Mouse (Mus musculus) cerebellum, postnatal 36 days (tissue): ENCODE results near the gene Slco1a6.
"Not testable (repeated sequence)": the region's sequence is repeated elsewhere in the genome, so short reads cannot be mapped to it uniquely, and the experiment has no call there.

Experiments used
- DNase-seq, 2 experiments: peaks; one replicate each; pipeline ENCODE4 v3.0.0; 2021 to 2022; ENCODE audit warnings: mixed read lengths in 2 of 2

The Slco1a6 gene

GRCm38 (mm10) chr6:142208421-142208820, at the start of gene Slco1a6:
Gene Slco1a6, minus strand, starts transcription at chr6:142208521.
- no peak for DNase-seq

GRCm38 (mm10) chr6:142250738-142251307, 42.5 kb upstream of the Slco1a6 start:
- DNase-seq, result not testable (repeated sequence)

DNA sequence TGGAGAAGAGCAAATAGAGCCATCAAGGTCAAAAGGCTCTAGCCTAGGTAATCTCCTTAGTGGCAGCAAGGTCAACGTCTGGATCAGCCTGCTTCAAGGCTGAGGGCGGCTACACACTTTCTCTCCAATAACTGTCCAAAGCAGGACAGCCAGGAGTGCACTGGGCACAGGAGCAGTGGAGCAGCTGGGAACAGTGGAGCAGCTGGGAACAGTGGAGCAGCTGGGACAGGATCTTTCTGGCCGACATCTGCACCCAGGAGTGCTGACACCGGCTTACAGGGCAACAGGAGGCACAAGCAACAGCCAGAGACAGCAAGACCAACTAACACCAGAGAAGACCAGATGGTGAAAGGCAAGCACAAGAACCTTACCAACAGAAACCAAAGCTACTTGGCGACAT, 36.7 kb upstream of the Slco1a6 start:
- DNase-seq, result no peak

GRCm38 (mm10) chr6:142239468-142239867, 31.1 kb upstream of the Slco1a6 start:
- DNase-seq, result no peak

DNA sequence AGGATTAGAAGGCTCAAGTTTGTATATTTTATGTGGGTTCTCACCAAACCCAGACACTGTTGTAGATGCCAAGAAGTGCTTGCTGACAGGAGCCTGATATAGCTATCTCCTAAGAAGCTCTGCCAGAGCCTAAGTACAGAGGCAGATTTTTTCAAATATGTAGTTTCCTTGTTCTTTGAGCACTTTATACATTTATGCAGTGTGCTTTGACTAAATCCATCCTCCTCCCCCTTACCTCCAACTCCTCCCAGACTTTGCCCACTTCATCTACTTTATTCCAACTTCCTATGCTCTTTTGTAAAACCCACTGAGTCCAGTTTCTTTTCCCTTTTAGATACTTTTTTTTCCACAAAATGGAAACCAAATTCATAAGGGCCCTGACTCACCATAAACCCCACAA, 11.8 kb upstream of the Slco1a6 start:
- no peak for DNase-seq

DNA sequence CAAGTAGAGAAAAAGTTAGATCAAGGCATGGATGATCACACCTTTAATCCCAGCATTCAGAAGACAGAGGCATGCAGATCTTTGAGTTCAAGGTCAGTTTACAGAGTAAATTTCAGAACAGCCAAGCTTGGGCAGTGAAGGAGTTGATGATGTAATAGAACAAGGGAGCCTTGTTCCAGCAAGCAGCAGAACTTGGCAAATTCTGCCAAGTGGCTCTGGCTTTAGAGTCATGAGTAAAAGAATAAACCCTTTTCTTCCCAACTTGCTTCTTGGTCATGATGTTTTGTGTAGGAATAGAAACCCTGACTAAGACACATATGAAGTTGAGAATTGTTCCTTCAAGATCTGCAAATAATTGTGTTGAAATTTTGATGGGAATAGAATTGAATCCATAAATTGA, 3.5 kb upstream of the Slco1a6 start:
- DNase-seq, result no peak

DNA sequence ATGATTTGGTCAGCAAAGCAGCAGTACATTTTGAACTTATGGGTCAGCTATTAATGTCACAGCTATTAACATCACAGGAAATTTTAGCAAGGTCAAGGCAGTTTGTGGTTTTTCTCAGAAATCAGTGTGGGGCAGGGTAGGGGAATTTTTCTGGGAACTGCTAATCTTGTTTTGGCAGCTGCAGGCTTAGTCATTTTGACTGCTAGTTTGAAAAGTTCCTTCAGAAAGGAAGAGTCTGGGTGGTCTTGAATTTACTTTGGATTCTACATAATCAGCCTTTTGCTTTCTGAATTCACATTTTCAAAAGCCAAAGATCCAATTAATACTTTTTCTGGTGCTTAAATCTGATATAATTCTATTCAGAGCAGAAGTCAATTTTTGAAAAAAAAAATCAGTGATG, 1.4 kb upstream of the Slco1a6 start:
- DNase-seq, result no peak

GRCm38 (mm10) chr6:142200524-142200923, 7.8 kb downstream of the Slco1a6 start:
- no peak for DNase-seq

DNA sequence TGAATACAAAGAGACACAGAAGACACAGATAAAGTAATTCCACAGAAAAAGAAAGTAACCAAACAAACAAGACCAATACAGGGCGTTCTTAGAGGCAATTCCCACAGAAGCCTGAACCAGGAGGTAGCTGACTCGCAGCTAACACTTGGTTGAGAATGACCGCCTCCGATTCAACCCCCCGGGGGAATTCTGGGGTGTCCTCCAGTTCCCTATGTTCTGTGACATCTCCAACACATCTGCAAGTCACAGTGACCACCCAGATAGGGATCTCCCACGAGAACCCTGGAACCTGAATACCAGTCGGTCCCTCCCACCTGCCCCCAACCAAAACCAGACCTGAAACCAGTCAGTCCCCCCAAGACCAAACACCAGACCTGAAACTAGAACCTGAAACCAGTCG, 14.1 kb downstream of the Slco1a6 start:
- no peak for DNase-seq

DNA sequence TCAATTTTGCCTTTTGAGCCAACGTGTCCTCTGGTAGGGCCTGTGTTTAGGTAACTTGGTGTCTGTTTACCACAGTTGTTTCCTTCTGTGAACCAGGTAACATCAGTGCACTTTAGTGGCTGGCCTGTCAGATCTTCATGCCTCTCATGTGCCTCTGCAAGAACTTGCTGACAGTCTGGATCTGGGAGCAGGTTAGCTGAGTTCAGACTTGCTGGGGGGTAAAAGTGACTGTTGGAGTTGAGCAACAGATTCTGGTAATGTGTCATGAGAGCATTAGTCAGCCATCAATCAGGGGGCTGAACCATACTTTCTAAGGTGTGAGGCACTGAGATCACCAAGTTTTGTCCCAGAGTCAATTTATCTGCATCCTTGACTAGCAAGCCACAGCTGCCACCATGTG, 16.4 kb downstream of the Slco1a6 start:
- no peak for DNase-seq

GRCm38 (mm10) chr6:142187426-142187825, 20.9 kb downstream of the Slco1a6 start:
- DNase-seq, result no peak

DNA sequence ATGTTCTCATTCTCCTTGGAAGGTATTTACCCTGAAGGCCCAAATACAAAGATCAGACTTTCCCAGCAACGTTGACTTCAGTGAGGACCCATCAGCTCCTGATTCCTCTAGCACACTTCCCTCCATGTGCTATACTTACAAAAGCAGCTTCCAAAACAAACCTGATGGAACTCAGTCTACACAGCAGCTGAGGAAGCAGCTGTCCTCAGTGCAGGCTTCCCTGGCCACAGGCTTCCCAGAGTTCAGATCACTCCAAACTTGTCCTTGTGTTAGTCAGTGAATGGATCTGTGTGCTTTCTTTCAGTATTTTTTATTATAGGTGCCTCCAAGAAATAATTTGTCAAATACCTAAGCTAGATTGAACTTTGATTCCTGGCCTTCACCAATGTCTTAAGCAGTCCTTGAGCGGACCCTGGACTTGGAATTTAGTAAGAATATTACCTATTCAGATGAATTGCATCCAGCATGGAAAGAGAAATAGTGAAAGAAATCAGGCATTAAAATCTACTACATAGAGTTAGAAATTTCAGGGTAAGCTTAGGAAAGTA, 22.4 kb downstream of the Slco1a6 start:
- no peak for DNase-seq

GRCm38 (mm10) chr6:142163406-142163805, 44.9 kb downstream of the Slco1a6 start:
- DNase-seq, result no peak

- DNase-seq, result no peak
Measured at GRCm38 (mm10) chr6:142161171-142161570, 47.1 kb downstream of the Slco1a6 start.

DNA sequence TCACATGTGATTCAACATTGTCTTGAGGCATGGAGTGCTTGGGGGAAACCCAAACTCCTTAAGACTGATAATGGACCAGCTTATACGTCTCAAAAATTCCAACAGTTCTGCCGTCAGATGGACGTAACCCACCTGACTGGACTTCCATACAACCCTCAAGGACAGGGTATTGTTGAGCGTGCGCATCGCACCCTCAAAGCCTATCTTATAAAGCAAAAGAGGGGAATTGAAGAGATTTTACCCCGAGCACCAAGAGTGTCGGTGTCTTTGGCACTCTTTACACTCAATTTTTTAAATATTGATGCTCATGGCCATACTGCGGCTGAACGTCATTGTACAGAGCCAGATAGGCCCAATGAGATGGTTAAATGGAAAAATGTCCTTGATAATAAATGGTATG, 54.2 kb downstream of the Slco1a6 start:
- DNase-seq, result peak in 1 of 2 experiments; percentile 3

- no peak for DNase-seq
Measured at GRCm38 (mm10) chr6:142148371-142148770, 60.0 kb downstream of the Slco1a6 start.

DNA sequence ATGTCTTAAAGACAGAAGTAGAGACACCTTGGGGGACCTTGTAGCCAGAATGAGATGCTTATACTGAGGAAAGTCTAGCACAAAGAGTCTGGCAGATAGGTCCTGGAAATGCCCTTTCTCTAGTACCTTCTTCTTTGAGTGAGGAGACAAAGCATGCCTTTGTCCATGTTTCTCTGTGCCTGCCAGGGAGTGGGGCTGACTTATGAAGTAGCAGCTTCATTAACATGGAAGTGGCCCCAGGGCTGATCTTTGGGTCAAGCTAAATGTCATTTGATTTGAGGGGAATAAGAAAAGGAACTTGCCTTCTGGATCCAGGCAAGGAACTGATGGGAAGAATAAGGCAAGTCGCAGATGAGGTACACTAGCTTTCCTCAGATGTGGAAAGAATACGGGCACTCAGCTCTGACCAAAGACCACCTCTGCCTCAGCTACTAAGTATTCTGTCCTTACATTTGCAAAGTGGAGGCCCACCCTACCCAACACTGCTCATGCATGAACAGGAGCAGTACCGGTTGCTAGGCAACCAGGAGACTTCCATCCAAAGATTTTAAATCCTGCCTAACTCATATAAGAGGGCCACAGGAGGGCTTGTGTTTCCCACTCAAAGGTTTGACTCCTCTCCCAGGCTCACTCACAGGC, 96.5 kb downstream of the Slco1a6 start:
- no peak for DNase-seq

GRCm38 (mm10) chr6:142091126-142091525, 117.2 kb downstream of the Slco1a6 start:
- no peak for DNase-seq

DNA sequence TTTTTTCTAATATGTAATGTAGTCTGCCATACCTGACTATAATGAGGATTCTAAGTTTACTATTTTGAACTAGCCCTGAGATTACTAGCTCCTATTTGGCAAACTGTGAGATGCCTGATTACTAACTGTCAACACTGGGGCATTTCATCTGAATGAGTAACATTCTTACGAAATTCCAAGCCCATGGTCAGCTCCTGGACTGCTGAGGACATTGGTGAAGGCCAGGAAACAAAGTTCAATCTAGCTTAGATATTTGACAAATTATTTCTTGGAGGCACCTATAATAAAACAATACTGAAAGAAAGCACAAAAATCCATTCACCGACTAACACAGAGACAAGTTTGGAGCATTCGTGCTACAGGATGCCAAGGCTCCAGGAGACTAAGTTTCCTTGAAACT, 150.0 kb downstream of the Slco1a6 start:
- not testable (repeated sequence) for DNase-seq

- DNase-seq, result no peak
Measured at GRCm38 (mm10) chr6:142047689-142048088, 160.6 kb downstream of the Slco1a6 start.

- DNase-seq, result no peak
Measured at GRCm38 (mm10) chr6:142045746-142046145, 162.6 kb downstream of the Slco1a6 start.

GRCm38 (mm10) chr6:142041896-142042295, 166.4 kb downstream of the Slco1a6 start:
- DNase-seq, result no peak

GRCm38 (mm10) chr6:142040306-142041175, 167.8 kb downstream of the Slco1a6 start:
- DNase-seq, result peak in 1 of 2 experiments; percentile 13

DNA sequence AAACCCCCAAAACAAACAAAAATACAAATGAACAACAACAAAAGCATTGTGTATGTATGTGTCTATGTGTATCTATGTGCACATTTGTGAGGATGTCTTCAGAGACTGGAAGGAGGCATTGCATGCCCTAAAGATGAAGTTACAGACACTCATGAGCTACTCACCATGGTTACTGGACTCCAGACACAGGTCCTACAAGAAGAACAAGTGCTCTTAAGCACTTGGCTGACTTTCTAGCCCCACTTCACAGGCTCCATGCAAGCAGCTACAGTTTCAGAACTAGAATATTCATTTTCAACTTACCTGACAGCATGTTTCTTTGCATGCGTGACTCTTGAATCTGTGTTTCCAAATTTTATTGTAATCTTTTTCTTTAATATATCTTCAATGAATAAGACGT, 172.6 kb downstream of the Slco1a6 start:
- DNase-seq, result no peak
